Mouse (Mus musculus) embryo, embryonic 11.5 days (tissue): ENCODE measurements around the gene Cd9.

Experiments used
- DNase-seq: peaks from one replicate; pipeline ENCODE4 v3.0.0-alpha.2; 2012; ENCODE audit warnings: low read depth, low spot score

Gene Cd9

DNA sequence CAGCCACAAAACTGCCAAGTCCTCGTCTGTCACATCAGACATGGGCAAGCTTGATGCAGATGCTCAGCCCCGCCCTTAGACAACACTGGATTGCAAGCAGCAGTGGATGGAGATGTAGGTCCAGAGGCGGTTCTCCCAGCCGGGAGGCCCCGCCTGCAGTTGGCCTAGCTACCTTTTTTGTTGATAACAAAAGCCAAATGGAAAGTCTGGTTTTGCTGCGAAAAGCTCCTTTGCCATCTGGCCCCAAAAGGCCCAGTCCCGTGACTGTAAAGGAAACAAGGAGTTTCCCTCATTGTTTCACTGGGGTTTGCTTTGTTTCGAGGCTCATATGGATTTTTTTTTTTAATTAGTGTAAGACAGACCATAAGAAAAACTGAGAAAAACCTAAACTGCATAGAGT is 18.5 kb downstream of the Cd9 start:
- DNase-seq, result no peak

DNA sequence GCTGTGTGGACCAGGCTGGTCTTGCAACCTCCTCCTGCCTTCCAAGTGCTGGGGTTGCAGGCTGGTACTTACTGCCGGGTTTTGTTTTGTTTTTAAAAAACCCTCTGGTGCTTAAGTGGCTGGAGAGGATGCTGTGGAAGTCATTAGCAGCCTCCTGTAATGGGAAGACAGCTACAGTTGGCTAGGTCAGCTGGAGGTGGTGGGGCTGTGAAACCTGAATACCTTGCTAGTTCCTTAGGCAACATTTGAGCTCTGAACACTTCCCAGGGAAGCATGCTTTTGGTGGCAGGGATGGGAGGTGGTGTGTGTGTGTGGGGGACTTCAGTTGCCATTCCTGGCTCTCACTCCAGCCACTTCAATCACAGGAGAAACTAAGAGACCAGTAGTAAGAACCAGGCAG is 19.4 kb downstream of the Cd9 start:
- no peak for DNase-seq

DNA sequence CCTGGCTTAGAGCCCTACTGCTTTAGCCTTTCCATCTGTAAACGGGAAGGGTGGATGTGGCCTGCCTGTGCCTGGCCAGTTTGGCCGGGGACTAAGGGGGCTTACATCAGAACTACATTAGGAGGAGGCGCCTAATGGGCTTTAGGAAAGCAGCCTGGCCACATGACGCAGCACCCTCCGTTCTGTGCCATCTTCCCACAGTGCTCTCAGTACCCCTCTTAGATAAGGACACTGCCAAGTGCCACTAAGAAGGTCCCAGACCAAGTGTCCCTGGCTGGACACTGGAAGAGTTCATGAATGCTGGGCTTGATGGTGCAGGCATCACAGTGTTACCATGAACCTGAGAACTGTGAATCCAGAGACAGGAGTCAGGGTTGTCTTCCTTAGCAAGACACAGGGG is 20.7 kb downstream of the Cd9 start:
- no peak for DNase-seq

DNA sequence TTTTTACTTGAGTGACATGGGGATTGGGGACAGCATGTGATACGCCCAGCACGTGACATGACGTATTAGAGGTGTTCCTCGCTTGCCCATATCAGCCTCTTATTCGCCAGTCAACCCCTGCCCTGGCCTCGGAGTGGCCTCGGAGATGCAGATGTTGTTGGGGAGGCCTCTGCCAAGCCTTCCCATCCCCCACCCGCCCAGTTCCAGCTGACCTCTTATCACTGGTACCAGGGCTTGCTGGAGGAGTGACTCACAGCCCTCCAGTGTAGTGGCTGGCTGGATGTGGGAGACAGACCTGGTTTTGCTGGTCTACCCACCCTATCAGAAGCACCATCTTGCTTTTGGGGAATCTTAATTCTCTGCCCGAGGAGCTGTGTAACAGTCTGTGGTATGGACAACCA is 21.3 kb downstream of the Cd9 start:
- DNase-seq, result no peak

DNA sequence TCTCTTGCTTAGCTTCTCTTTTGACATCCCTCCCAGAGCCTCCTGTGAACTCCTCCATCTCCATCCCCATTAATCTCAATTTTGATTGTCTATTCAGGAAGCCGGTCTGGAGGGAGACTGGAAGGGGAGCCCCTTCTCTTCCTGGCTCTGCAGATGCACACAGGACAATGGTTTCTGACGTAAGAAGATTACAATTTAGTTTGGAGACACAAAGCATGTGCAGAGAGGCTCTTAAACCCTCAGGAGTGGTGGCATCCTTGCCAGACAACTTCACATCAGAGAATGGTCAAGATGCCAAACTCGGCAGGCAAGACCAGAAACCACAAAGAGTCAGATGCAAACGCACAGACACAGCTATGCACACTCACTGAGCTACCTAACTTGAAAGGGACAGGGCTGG is 22.7 kb downstream of the Cd9 start:
- DNase-seq, result no peak

GRCm38 (mm10) chr6:125471326-125471725 is 23.3 kb downstream of the Cd9 start:
- no peak for DNase-seq

DNA sequence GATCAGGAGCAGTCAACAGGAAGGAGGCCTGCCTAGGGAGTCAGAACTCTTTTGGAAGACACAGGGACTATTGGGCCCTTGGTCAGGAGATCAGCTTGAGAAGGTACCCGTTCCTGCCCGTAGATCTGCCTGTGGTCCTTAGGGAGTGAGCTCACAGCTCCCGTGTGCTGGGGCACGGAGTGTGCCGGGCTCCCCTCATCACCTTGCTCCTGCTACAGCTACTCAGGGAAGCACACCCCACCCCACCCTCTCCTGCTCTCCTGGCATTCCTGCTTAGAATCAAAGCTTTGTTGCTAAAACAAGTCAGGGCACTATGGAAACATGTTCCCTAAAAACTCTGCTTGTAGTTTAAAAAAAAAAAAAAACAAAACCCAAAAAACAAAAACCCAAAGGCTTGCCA is 24.0 kb downstream of the Cd9 start:
- no peak for DNase-seq

- no peak for DNase-seq
Measured at GRCm38 (mm10) chr6:125469222-125469621, 25.4 kb downstream of the Cd9 start.

DNA sequence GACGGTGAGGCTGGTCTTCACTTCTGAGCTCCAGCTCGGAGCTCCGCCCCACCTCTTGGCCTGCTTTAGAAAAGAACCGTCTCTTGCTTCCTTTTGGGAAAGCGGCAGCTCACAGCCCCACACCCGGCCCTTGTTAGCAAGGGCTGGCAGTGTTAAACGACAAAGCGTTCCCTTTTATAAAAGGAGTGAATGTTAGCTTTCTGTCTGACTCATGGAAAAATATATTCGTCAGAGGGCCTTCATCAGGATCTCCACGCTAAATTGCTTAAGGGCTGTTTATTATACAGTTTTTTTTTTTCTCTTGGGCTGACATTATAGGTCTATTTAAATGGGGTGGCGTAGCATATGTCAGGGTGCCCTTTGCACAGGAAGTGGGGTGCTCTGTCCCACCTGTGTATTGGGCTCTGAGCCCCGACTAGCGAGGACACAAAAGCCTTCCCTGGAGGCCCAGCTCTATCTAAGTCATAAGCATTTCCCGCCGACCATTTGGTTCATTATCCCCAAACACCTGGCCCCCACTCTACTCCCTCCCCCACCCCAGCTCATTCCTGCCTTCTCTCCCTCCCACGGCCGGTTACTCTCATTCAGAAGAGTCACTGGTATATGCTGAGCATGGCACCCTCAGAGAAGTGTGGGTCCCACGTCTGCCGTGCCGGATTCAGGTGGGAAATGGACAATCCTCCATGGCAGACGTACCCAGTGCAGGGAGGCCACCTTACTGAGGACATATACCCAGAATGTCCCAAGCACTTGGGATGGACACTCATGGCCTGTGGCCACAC is 26.2 kb downstream of the Cd9 start:
- DNase-seq, result no peak

DNA sequence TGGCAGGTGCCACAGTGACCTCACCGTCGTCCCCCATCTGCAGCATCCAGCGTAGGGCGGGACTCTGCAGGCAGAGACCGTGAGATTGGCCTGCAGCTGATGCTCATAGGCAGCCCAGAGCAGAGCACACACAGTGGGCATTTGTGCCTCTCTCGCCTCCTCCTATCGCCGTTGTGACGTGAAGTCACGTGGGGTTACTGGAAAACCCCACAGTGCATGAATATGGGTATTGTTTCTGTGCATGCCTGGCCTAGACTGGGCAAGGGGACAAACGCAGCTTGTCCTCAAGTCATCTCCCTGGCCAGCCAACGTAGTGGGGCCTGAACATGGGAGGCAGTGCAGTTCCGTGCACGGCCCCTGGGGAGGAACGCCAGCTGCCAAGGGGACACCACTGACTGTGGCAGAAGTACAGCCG is 27.3 kb downstream of the Cd9 start:
- DNase-seq, result no peak

- DNase-seq, result no peak
Measured at GRCm38 (mm10) chr6:125462312-125462711, 32.3 kb downstream of the Cd9 start.

DNA sequence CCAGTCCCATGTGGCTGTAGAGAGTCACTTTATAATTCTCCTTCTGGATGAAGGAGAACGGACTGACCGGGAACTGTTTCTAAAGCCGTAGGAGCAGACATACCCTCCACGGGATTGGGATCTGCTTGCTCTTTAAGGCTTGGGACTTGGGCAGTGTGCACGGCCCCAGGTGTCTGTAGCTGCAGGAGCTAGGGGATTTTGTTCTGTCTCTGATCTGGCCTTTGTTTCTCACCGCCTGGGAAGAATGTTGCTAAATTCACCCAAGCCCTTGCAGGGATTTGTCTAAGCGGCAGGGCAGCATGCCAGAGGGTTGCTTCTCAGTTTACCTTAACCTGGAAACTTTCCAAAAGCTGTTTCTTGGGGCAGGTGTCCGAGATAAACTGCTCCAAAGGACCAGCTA is 32.8 kb downstream of the Cd9 start:
- DNase-seq, result no peak

- no peak for DNase-seq
Measured at GRCm38 (mm10) chr6:125461325-125461724, 33.3 kb downstream of the Cd9 start.

DNA sequence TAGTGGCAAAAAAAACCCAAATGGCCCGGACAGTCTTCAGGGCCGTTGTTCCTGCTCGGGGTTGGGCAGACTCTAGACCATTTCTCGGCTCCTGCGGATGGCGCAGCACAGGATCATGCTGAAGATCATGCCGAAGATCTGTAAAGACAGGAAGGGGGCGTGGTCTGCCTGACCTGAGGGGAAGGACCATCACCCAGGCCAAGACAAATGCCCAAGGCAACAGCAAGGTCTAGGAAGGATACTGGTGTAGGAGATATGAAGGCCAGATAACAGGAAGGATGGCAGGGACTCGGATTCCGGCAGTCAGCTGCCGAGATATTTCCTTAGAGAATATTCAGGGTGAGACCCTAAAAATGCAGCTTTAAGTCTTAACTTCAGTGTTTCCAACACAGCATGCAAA is 34.0 kb downstream of the Cd9 start:
- no peak for DNase-seq

DNA sequence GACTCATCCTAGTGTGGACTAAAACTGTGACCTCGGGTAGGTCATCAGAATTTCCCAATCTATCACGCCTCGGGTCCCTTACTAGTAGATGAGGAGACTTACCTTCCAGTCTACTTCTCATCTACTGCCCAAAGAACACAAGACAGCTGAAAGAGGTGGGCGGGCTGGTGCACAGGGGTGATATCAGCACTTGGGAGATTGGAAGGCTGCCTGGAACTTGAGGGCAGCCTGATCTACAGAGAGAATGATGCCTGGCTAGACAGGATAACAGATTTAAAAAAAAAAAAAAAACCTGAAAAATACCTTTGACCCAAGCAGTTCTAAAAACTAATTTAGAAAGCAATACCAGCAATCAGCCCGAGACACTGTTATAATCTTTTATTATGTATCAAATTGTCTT is 34.7 kb downstream of the Cd9 start:
- no peak for DNase-seq

GRCm38 (mm10) chr6:125455806-125456520 is 38.6 kb downstream of the Cd9 start:
- peak; percentile 34 for DNase-seq

DNA sequence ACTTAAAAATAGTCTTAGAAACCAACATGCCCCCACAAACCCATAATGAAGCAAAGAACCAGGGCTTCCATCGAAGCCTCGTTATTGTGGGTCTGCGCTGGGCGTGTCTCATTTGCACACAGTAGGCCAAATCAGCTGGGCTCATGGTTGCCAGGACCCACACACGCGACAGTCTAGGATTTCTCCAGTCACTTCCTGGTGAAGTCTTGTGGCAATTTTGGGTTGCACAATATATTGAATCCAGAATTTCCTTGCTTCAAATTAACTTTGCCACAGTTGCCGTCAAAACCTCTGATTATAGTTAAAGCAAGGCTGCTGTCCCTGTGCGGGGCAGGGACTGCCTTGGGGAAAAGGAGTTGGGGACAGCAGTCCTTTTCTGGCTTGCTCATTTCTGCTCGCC is 39.9 kb downstream of the Cd9 start:
- no peak for DNase-seq

- DNase-seq, result no peak
Measured at GRCm38 (mm10) chr6:125454299-125454698, 40.3 kb downstream of the Cd9 start.

DNA sequence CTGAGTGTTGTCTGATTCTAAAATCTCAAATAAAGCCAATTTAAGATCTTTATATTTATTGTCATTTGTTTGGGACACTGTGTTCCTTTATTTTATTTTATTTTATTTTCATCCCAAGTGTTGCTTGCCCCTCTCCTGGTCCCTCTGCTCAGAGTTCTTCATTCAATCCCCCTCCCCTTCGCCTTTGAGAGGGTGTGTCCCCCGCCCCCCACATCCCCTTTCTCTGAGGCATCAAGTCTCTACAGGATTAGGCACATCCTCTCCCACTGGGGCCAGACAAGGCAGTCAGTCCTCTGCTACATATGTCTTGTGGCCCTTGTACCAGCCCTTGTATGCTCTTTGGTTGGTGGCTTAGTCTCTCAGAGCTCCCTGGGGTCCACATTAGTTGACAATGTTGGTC is 46.9 kb downstream of the Cd9 start:
- DNase-seq, result no peak

GRCm38 (mm10) chr6:125447205-125447604 is 47.4 kb downstream of the Cd9 start:
- no peak for DNase-seq

DNA sequence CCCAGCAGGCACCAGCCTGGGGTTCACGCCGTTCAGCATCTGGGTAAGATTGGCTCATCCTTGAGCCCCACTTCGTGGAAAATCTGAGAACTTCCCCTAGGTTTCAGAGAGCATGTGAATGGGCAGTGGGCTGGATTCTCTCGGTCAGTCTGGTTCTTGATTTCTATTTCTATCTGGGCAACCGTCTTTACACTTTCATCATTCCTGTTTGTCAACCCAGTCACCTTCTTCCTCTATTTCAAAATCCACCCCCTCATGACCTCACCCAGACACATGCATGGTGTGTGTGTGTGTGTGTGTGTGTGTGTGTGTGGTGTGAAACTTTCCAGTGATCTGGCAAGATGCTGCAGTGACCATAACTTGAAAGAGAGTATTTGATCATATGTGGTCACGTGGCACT is 49.2 kb downstream of the Cd9 start:
- DNase-seq, result no peak

DNA sequence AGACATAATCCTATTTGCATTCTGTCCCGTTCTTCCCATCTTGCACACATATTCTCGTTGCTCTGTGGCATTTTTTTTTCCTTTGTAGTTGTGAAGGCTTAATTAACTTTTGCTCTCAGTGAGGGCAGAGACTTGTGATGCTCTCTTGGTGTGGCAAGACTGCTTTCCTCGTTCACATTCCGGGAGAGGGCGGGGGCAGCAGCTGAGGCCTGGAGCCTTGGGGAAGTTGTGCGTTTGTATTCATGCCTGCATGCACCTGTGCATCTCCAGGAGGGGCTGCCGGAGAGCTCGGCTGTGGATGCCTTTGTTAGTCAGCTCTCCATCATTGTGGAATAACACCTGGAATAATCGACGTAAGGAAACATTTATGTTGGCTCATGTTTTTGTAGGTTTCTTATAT is 52.0 kb downstream of the Cd9 start:
- no peak for DNase-seq

DNA sequence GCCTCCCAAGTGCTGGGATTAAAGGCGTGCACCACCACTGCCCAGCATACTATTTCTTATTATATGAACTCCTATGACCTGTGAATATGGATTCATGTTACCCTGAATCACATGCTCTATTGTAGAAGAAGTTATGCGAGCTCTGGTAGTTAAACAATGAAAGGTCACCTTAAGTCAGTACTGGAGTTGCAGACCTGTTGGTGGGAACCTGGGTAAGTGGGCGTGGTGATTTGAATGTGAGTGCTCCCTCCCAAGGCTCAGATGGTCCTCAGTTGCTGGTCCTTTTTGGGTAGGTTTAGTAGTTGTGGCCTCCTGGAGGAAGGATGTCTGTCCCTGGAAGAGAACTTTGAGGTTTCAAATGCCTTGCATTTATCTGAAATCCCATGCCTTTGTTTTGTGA is 57.8 kb downstream of the Cd9 start:
- DNase-seq, result no peak
